Mouse (Mus musculus): ENCODE measurements around the gene Igtp. TPM values are rescaled to one million over a fixed set of nuclear protein-coding genes. Genes with fewer than 3 reads are reported as not detected.

Igtp gene
- total RNA-seq, 2 experiments from 2014 or later: 2.1 TPM

DNA sequence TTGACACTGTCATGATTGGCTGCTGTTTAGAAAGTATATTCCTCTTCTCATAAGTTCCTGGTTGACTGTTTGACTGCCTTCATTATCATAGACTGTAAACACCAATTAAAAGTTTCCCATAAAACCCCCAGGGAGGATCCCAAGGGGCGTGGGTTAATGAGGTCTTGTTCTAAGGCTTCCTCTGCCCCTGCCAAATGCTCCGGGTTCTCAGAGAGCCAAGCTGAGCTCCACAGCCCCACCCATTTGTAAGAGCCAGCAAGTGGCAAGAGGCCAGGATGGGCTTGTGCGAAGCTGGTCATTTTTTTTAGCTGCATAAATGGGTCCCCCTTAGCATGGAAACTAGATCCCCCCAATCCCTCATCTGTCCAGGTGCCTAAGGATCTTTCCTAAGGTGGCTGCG lies 47.9 kb downstream of the Igtp start:
- intact Hi-C loops (cut with DNase I): no loop called here

DNA sequence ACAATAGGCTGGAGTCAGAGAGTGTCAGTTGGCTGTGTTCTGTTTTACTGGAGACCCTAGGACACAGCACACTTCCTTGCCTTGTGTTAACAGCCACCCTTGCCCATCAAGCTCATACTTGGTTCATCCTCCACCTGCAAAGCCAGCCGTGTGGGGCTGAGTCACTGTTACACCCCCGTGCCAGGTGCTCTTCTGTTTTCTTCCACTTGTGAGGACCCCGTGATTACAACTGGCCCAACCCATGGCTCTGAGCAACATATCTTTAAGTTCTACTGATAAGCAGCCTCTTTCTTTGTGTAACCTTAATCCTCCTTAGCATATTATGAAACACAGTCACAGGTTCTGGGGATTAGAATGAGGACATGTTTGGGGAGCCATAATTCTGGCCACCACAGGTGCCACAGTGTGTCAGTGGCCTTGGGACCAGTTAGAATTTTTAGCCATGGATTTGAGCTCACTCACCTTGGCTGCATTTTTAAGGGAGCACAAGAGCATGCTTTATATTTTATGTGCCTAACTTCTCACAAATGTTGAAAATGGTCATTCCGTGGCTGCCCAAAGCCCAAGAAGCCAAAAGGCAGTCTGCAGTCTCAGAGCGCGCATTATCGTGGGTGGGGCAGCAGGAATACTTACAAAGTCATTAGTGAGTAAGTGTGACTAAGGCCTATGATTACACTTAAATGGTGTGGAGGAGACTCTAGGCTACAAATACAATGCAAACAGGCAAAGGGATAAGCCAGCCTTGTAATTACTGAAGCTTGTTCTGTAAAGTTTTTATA lies 50.0 kb downstream of the Igtp start:
- intact Hi-C loops (cut with DNase I): no loop called here
- no peak for DNase-seq (ENCODE audit: low spot score in 2 of 2)

More for the DNA sequence above, 47.9 kb downstream of the Igtp start:
- no peak for DNase-seq (ENCODE audit: low spot score in 2 of 2)

DNA sequence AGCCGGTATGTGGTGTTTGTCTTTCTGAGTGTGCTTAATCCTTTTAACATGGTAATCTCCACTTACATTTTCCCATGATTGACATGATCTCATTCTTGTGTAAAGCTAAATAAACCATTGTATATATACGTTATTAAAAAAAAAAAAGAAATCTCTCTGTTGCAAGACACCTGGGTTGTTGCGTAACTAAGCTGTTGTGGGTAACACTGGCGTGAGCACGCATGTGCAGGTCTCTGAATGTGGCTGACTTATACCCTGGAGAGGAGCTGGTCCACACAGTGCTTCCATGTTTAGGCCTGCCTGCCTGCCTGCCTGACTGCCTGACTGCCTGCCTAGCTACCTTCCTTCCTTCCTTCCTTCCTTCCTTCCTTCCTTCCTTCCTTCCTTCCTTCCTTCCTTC lies 51.2 kb downstream of the Igtp start:
- intact Hi-C loops (cut with DNase I): no loop called here
- no peak for DNase-seq (ENCODE audit: low spot score in 2 of 2)

DNA sequence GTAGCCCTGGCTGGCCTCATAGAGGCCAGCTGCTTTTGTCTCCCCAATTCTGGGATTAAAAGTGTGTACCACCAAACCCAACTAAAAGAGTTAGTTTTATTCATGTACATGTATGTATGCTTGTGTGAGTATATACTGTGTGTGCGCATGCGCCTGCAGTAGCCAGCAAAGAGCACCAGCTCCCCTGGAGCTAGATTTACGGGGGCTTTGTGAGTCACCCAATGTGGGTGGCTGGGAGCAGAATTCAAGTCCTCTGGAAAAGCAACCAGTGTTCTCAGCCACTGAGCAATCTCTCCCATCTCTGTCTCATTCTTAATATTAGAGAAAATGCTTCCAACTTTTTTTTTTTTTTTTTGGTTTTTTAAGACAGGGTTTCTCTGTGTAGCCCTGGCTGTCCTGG lies 55.1 kb downstream of the Igtp start:
- no peak for DNase-seq (ENCODE audit: low spot score in 2 of 2)
- intact Hi-C loops (cut with DNase I): no loop called here

Other genes with a start within 250 kb of the Igtp start
- gene Larp1, start 190.5 kb upstream of the Igtp start, total RNA-seq (2021): 10 to 100 TPM; 86.2 to 86.3 TPM
- gene Gm12248, start 106.4 kb upstream of the Igtp start, total RNA-seq (2021): not detected
- 10 to 100 TPM; 52.1 to 54.3 TPM for gene Cnot8, start 95.4 kb upstream of the Igtp start, total RNA-seq (2021)
- gene Gemin5, start 31.0 kb upstream of the Igtp start, total RNA-seq (2021): 10 to 100 TPM; 16.0 to 18.0 TPM
- gene Mrpl22, start 27.9 kb upstream of the Igtp start, total RNA-seq (2021): 10 to 100 TPM; 30.8 to 33.4 TPM
- gene Irgm2, start 62 bp downstream of the Igtp start, total RNA-seq (2021): 1 to 10 TPM; 1.6 to 1.7 TPM
- gene 4930438A08Rik, start 75.2 kb downstream of the Igtp start, total RNA-seq (2021): not detected
- 10 to 100 TPM; 20.0 to 21.3 TPM for gene Zfp692, start 107.5 kb downstream of the Igtp start, total RNA-seq (2021)
- 10 to 100 TPM; 48.6 to 52.7 TPM for gene Zfp672, start 130.8 kb downstream of the Igtp start, total RNA-seq (2021)
- gene Sh3bp5l, start 131.2 kb downstream of the Igtp start, total RNA-seq (2021): 10 to 100 TPM; 54.1 to 59.7 TPM
- not detected for gene Lypd8, start 179.5 kb downstream of the Igtp start, total RNA-seq (2021)
- gene 1810065E05Rik, start 221.6 kb downstream of the Igtp start, total RNA-seq (2021): not detected
- gene Gm12253, start 233.0 kb downstream of the Igtp start, total RNA-seq (2021): not detected

All from left cerebral cortex, postnatal 14 days (tissue).